Mouse (Mus musculus) activated CD4-positive, CD25-positive, alpha-beta regulatory T cell (primary cell): ENCODE data around the gene Dnajc28. TPM values are rescaled to one million over a fixed set of nuclear protein-coding genes. Genes with fewer than 3 reads are reported as not detected.

Experiments used
- polyA plus RNA-seq, 2 experiments: library from polyadenylated mRNA; unstranded; fragments of 100-300 nt; shearing (Covaris generic); gene quantifications; one replicate each; pipeline ENCODE4 v1.2.1; 2017

Gene Dnajc28
- polyA plus RNA-seq, result 1 to 10 TPM; 1.4 to 2.1 TPM

GRCm38 (mm10) chr16:91618511-91619501, at the start of gene Dnajc28:
Gene Dnajc28 (minus strand): TSS chr16:91619026.

GRCm38 (mm10) chr16:91647461-91648219, 28.8 kb upstream of the Dnajc28 start, which contains the start of gene Son:
Gene Son (plus strand): TSS chr16:91647506.

GRCm38 (mm10) chr16:91646681-91647419, 28.0 kb upstream of the Dnajc28 start, which contains the start of gene Gart:
Gene Gart (minus strand): TSS chr16:91646952.

GRCm38 (mm10) chr16:91597672-91598010, 21.2 kb downstream of the Dnajc28 start, which contains the start of gene Tmem50b:
Gene Tmem50b (minus strand): TSS chr16:91597800.

Other genes with a start within 250 kb of the Dnajc28 start
- 100 to 1,000 TPM; 108 to 110 TPM for gene Ifnar2, start 246.2 kb downstream of the Dnajc28 start, polyA plus RNA-seq
- not detected for gene Gm21970, start 227.3 kb downstream of the Dnajc28 start, polyA plus RNA-seq
- 100 to 1,000 TPM in 1 of 2 experiments, 10 to 100 TPM in 1; 84.0 to 129 TPM for gene Il10rb, start 212.9 kb downstream of the Dnajc28 start, polyA plus RNA-seq
- gene Ifnar1, start 133.8 kb downstream of the Dnajc28 start, polyA plus RNA-seq, result 100 to 1,000 TPM in 1 of 2 experiments, 10 to 100 TPM in 1; 92.5 to 155 TPM
- gene Ifngr2, start 72.0 kb downstream of the Dnajc28 start, polyA plus RNA-seq, result 10 to 100 TPM; 38.0 to 71.5 TPM
- gene Tmem50b, start 21.2 kb downstream of the Dnajc28 start, polyA plus RNA-seq, result 10 to 100 TPM; 36.0 to 42.7 TPM
- 10 to 100 TPM; 64.2 to 100.0 TPM for gene Gart, start 27.9 kb upstream of the Dnajc28 start, polyA plus RNA-seq
- 100 to 1,000 TPM; 121 to 130 TPM for gene Son, start 28.5 kb upstream of the Dnajc28 start, polyA plus RNA-seq
- gene Donson, start 69.7 kb upstream of the Dnajc28 start, polyA plus RNA-seq, result 10 to 100 TPM; 71.1 to 75.7 TPM
- gene Cryzl1, start 109.9 kb upstream of the Dnajc28 start, polyA plus RNA-seq, result 10 to 100 TPM; 51.5 to 61.8 TPM
- 1 to 10 TPM; 2.1 to 3.0 TPM for gene Itsn1, start 110.3 kb upstream of the Dnajc28 start, polyA plus RNA-seq